Mouse (Mus musculus): ENCODE measurements at regions not wholly inside any gene's neighbourhood (a gene's known extent, or its start where the extent isn't known, plus 50 kb on each side); places are given as distances from the start of the nearest gene placed in this dataset.

DNA sequence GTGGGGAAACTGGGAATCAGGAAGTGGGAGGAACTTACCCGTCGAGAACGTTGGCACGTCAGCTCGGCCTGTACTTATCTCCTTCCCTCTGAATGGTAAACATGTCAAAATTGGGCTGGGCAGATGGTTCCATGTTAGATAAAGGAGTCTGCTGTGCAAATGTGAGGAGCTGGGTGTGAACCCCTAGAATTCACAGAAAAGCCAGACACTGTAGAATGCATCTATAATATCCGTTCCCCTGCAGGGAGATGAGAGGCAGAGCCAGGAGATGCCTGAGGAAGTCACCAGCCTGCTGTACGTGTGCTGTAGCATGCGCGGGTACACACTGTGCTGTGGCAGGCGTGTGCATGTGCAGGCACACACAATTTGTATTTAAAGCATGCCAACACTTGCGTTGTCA lies 381.0 kb downstream of the Matn1 start:
- no peak overlapping the region for H3K4me3 ChIP-seq (ENCODE audit: low read depth, low read length)
- H3K4me2 ChIP-seq: no peak overlapping the region
- H3K27ac ChIP-seq (ENCODE audit: low read depth, low read length): no peak overlapping the region
- no peak for ATAC-seq (replicated peaks; ENCODE audit: low FRiP score)
- H3K36me3 ChIP-seq (ENCODE audit: control insufficient read depth, insufficient read depth, low read length): no peaks in the 10 kb centered on the region
- no peaks in the 10 kb centered on the region for H3K27me3 ChIP-seq (replicated peaks; ENCODE audit: control insufficient read depth, insufficient read depth, low read length)
- no peaks in the 10 kb centered on the region for H3K9me3 ChIP-seq (ENCODE audit: control insufficient read depth, low read length)
- DNase-seq (ENCODE audit: low spot score): no peak
- H3K9ac ChIP-seq (ENCODE audit: low read depth, low read length): no peak overlapping the region
- WGBS: 62% methylated on average over 11 of the region's 11 CpGs
- no peaks in the 10 kb centered on the region for H3K4me1 ChIP-seq (replicated peaks; ENCODE audit: control insufficient read depth, insufficient read depth, low read length)

DNA sequence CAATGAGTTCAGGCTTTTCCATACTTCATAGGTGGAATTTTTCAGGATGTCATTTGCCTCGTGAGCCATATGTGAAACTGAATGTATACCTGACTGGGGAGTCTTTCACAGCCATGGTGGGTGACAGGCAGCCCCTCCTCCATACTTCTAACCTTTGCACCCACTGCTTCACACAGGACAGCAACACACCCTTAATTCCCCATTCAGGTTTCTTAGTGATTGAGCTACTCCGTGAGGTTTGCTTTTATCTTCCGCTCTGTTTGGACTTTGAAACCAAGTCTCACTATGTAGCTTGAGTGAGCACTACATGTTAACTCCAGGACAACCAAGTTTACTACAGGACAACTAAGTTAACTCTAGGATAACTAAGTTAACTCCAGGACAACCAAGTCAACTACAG lies 381.4 kb downstream of the Matn1 start:
- H3K4me2 ChIP-seq: no peak overlapping the region
- no peaks in the 10 kb centered on the region for H3K27me3 ChIP-seq (replicated peaks; ENCODE audit: control insufficient read depth, insufficient read depth, low read length)
- no peak overlapping the region for H3K9ac ChIP-seq (ENCODE audit: low read depth, low read length)
- H3K9me3 ChIP-seq (ENCODE audit: control insufficient read depth, low read length): no peaks in the 10 kb centered on the region
- DNase-seq (ENCODE audit: low spot score) (no peak), ATAC-seq (replicated peaks; ENCODE audit: low FRiP score) (no peak)
- 85% methylated on average over 3 of the region's 3 CpGs for WGBS
- H3K36me3 ChIP-seq (ENCODE audit: control insufficient read depth, insufficient read depth, low read length): no peaks in the 10 kb centered on the region
- no peak overlapping the region for H3K27ac ChIP-seq (ENCODE audit: low read depth, low read length)
- no peaks in the 10 kb centered on the region for H3K4me1 ChIP-seq (replicated peaks; ENCODE audit: control insufficient read depth, insufficient read depth, low read length)
- H3K4me3 ChIP-seq (ENCODE audit: low read depth, low read length): no peak overlapping the region

DNA sequence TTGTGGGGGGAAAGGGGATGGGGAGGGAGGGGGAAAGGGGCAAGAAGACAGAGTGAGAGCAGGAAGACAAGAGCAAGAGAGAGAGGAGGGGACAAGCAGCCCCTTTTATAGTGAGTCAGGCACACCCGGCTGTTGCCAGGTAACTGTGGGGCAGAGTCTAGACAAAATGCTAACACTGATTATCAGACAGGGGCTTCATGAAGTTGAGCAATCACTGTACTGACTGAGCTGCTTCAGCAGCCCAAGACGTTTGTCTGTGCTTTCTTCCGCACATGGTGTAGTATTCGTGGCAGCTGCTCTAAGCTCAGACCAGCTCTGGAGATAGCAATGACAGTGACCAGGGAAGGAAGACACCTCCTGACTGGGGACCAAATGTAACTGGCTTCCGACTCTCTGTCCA lies 385.2 kb downstream of the Matn1 start:
- ATAC-seq (replicated peaks; ENCODE audit: low FRiP score) (no peak), DNase-seq (ENCODE audit: low spot score) (no peak)
- Histone ChIP-seq H3K9me3 (ENCODE audit: control insufficient read depth, low read length) (no peaks in the 10 kb centered on the region), H3K4me2 (no peak overlapping the region), H3K27ac (ENCODE audit: low read depth, low read length) (no peak overlapping the region), H3K4me1 (replicated peaks; ENCODE audit: control insufficient read depth, insufficient read depth, low read length) (no peaks in the 10 kb centered on the region), H3K9ac (ENCODE audit: low read depth, low read length) (no peak overlapping the region), H3K36me3 (ENCODE audit: control insufficient read depth, insufficient read depth, low read length) (no peaks in the 10 kb centered on the region), H3K27me3 (replicated peaks; ENCODE audit: control insufficient read depth, insufficient read depth, low read length) (no peaks in the 10 kb centered on the region), H3K4me3 (ENCODE audit: low read depth, low read length) (no peak overlapping the region)
- WGBS: 49% methylated on average over 5 of the region's 5 CpGs

DNA sequence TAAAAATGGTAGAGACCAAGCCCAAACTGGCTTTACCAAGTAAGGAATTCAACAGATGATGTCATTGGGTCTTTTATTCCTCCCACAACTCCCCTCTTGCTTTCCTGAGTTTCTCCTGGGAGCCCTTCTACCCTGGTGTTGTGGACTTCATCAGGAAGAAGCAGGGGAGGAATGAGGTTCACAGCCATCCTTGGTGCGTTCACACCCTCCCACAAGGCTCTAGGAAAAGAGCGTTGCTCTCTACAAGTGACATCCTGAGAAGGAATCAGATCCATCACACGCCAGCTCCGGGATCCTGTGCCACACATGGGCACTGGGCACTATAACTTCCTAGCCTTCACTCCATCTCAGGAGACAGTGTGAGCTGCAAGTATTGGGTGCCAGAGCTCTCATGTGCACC lies 387.5 kb downstream of the Matn1 start:
- H3K9me3 ChIP-seq (ENCODE audit: control insufficient read depth, low read length): no peaks in the 10 kb centered on the region
- DNase-seq (ENCODE audit: low spot score) (no peak), ATAC-seq (replicated peaks; ENCODE audit: low FRiP score) (no peak)
- no peak overlapping the region for H3K4me2 ChIP-seq
- H3K9ac ChIP-seq (ENCODE audit: low read depth, low read length): no peak overlapping the region
- H3K27ac ChIP-seq (ENCODE audit: low read depth, low read length): no peak overlapping the region
- no peaks in the 10 kb centered on the region for H3K27me3 ChIP-seq (replicated peaks; ENCODE audit: control insufficient read depth, insufficient read depth, low read length)
- H3K4me1 ChIP-seq (replicated peaks; ENCODE audit: control insufficient read depth, insufficient read depth, low read length): no peaks in the 10 kb centered on the region
- H3K4me3 ChIP-seq (ENCODE audit: low read depth, low read length): no peak overlapping the region
- H3K36me3 ChIP-seq (ENCODE audit: control insufficient read depth, insufficient read depth, low read length): no peaks in the 10 kb centered on the region
- 90% methylated on average over 4 of the region's 4 CpGs for WGBS

DNA sequence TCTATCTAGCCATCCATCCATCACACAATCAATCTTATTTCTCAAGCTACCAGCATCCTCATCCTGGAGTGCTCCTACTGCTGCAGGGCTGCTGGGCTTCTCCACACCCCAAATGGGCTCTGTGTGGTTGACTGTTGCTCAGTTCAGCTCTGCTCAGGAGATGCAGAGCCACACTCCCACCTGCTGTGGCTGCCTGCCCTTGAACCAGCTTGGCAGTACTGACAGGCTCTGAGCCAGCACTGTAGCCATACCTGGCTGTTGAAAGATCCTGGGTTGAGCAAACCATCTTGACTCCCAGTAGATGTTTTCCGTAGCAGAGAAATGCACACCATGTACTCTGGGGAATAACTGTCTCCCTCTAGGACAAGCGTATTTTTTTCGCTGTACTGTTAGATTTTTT lies 392.6 kb downstream of the Matn1 start:
- no peak for ATAC-seq (replicated peaks; ENCODE audit: low FRiP score)
- Histone ChIP-seq H3K9ac (ENCODE audit: low read depth, low read length) (no peak overlapping the region), H3K27ac (ENCODE audit: low read depth, low read length) (no peak overlapping the region), H3K36me3 (ENCODE audit: control insufficient read depth, insufficient read depth, low read length) (no peaks in the 10 kb centered on the region), H3K9me3 (ENCODE audit: control insufficient read depth, low read length) (no peaks in the 10 kb centered on the region), H3K4me3 (ENCODE audit: low read depth, low read length) (no peak overlapping the region), H3K27me3 (replicated peaks; ENCODE audit: control insufficient read depth, insufficient read depth, low read length) (no peaks in the 10 kb centered on the region), H3K4me1 (replicated peaks; ENCODE audit: control insufficient read depth, insufficient read depth, low read length) (no peaks in the 10 kb centered on the region), H3K4me2 (no peak overlapping the region)
- no peak for DNase-seq (ENCODE audit: low spot score)
- 87% methylated on average over 3 of the region's 3 CpGs for WGBS

DNA sequence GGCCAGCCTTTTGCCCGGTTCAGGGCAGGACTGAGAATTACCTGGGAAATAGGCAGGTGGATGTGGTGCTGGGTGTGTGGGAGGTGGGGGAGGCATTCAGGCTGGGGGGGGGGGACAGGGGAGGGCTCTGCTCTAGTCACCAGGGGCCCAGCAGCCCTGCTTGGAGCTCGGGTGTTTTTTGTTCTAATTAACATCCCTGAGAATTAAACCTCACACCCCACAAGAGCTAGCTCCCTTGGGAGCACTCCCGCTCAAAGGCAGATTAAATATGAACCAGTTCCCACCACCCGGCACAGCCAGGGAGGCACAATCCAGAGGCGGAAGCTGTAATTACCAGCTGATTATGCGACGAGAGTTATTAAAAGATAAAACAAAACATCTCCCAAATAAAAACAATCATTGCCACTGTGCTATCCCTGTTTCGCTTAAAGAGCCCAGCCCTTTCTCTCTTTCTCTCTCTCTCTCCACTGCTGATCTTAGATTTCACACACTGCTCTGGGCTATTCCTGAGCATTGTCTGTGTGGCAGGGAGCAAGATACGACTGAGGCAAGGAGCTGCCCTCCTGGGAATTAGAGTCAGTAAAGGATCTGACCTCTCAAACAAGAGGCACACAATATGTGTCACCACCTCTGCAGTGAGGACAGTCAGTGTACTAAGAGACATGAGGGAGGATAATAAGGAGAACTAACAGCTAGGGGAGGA lies 397.0 kb downstream of the Matn1 start:
- no peak overlapping the region for H3K4me2 ChIP-seq
- H3K4me3 ChIP-seq (ENCODE audit: low read depth, low read length): no peak overlapping the region
- H3K9ac ChIP-seq (ENCODE audit: low read depth, low read length): no peak overlapping the region
- no peak overlapping the region for H3K27ac ChIP-seq (ENCODE audit: low read depth, low read length)
- no peaks in the 10 kb centered on the region for H3K27me3 ChIP-seq (replicated peaks; ENCODE audit: control insufficient read depth, insufficient read depth, low read length)
- H3K36me3 ChIP-seq (ENCODE audit: control insufficient read depth, insufficient read depth, low read length): no peaks in the 10 kb centered on the region
- no peak for DNase-seq (ENCODE audit: low spot score)
- no peaks in the 10 kb centered on the region for H3K9me3 ChIP-seq (ENCODE audit: control insufficient read depth, low read length)
- H3K4me1 ChIP-seq (replicated peaks; ENCODE audit: control insufficient read depth, insufficient read depth, low read length): no peaks in the 10 kb centered on the region
- ATAC-seq (replicated peaks; ENCODE audit: low FRiP score): no peak
- 42% methylated on average over 9 of the region's 9 CpGs for WGBS

DNA sequence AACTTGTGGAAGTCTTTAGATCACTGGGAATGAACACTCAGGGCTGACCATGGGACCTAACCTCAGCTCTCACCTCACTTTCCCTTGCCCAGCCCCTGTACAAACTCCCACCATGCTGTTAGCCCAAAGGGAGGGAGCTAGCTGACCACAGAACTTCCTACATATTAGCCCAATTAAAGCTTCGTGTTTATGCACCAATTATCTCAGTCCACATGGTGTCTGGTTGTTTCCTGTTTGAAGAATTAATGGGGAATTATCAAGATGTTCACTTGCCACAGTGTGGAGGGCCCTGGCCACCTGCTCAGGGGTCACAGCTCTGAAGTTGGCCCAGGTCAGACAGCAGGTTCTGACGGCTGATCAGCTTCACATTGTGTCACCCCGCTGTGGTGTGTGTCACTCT lies 402.5 kb downstream of the Matn1 start:
- Histone ChIP-seq H3K9me3 (ENCODE audit: control insufficient read depth, low read length) (no peaks in the 10 kb centered on the region), H3K4me1 (replicated peaks; ENCODE audit: control insufficient read depth, insufficient read depth, low read length) (no peaks in the 10 kb centered on the region), H3K27me3 (replicated peaks; ENCODE audit: control insufficient read depth, insufficient read depth, low read length) (no peaks in the 10 kb centered on the region), H3K4me3 (ENCODE audit: low read depth, low read length) (no peak overlapping the region), H3K36me3 (ENCODE audit: control insufficient read depth, insufficient read depth, low read length) (no peaks in the 10 kb centered on the region), H3K9ac (ENCODE audit: low read depth, low read length) (no peak overlapping the region), H3K27ac (ENCODE audit: low read depth, low read length) (no peak overlapping the region), H3K4me2 (no peak overlapping the region)
- WGBS: 48% methylated on average over 3 of the region's 3 CpGs
- DNase-seq (ENCODE audit: low spot score): no peak
- no peak for ATAC-seq (replicated peaks; ENCODE audit: low FRiP score)

DNA sequence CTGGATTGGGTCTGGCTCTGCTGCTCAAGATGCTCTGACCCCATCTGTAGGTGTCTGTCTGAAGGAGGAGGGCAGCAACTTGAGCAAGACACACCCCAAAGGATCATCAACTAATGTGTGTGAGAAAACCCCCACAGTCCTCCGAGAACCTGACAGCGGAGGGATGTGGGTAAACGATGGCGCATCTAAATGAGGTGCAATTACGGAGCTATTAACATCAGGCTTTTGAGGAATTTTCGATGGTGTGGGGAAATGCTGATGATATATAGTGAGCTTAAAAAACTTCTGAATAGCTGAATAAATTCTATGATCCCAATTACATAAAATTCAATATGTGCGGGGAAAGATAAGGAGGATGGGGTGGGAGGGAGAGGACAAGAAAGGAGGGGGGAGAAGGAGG lies 406.1 kb downstream of the Matn1 start:
- Histone ChIP-seq H3K4me1 (replicated peaks; ENCODE audit: control insufficient read depth, insufficient read depth, low read length) (no peaks in the 10 kb centered on the region), H3K9ac (ENCODE audit: low read depth, low read length) (no peak overlapping the region), H3K9me3 (ENCODE audit: control insufficient read depth, low read length) (no peaks in the 10 kb centered on the region), H3K4me3 (ENCODE audit: low read depth, low read length) (no peak overlapping the region), H3K4me2 (no peak overlapping the region), H3K36me3 (ENCODE audit: control insufficient read depth, insufficient read depth, low read length) (no peaks in the 10 kb centered on the region), H3K27ac (ENCODE audit: low read depth, low read length) (no peak overlapping the region), H3K27me3 (replicated peaks; ENCODE audit: control insufficient read depth, insufficient read depth, low read length) (no peaks in the 10 kb centered on the region)
- ATAC-seq (replicated peaks; ENCODE audit: low FRiP score) (no peak), DNase-seq (ENCODE audit: low spot score) (no peak)
- 60% methylated on average over 7 of the region's 7 CpGs for WGBS

DNA sequence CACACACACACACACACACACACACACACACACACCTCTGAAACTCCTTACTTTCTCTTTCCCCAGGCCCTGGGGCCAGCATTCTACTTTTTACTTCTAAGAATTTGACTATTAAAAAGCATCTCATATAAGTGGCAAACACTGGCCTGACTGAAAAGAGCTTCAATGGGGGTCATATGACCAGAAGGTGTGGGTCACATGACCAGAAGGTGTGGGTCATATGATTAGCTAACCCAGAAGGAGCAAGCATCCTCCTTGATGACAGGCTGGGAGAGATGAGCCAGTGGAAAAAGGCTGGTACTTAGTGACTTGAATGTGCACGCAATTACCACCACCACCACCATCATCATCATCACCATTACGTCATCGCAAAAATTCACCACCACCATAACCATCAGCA lies 410.7 kb downstream of the Matn1 start:
- Histone ChIP-seq H3K27me3 (replicated peaks; ENCODE audit: control insufficient read depth, insufficient read depth, low read length) (no peaks in the 10 kb centered on the region), H3K9ac (ENCODE audit: low read depth, low read length) (no peak overlapping the region), H3K27ac (ENCODE audit: low read depth, low read length) (no peak overlapping the region), H3K9me3 (ENCODE audit: control insufficient read depth, low read length) (no peaks in the 10 kb centered on the region), H3K4me2 (no peak overlapping the region), H3K4me3 (ENCODE audit: low read depth, low read length) (no peak overlapping the region), H3K4me1 (replicated peaks; ENCODE audit: control insufficient read depth, insufficient read depth, low read length) (no peaks in the 10 kb centered on the region), H3K36me3 (ENCODE audit: control insufficient read depth, insufficient read depth, low read length) (no peaks in the 10 kb centered on the region)
- no peak for ATAC-seq (replicated peaks; ENCODE audit: low FRiP score)
- no peak for DNase-seq (ENCODE audit: low spot score)
- 95% methylated on average over 3 of the region's 3 CpGs for WGBS
